In genomic region chr2:171196472-171196871, GRCm38 (mm10) we compare ENCODE assay signal across 18 mouse cellular contexts.
"Had no signal": no experiment of that assay in that cellular context is flagged by ENCODE, and none has a peak within 500 bp of the region (broad histone marks: within the 10 kb centered on the region; RNA-seq: fewer than 3 reads in every experiment).

No protein-coding gene starts in this region.

- H3K27me3 ChIP-seq: midbrain, embryonic 13.5 days; neural tube, embryonic 13.5 days; neural tube, embryonic 15.5 days had no signal

- H3K9ac ChIP-seq: lung, embryonic 14.5 days; midbrain, embryonic 13.5 days; neural tube, embryonic 13.5 days; neural tube, embryonic 15.5 days had no signal

- ATAC-seq: midbrain, embryonic 13.5 days; midbrain, embryonic 16.5 days had no signal

- H3K4me3 ChIP-seq: midbrain, embryonic 10.5 days; midbrain, embryonic 13.5 days; myocyte; neural tube, embryonic 13.5 days; neural tube, embryonic 15.5 days had no signal

- DNase-seq: lung, adult 18-20 months; lung, embryonic 14.5 days; lung, postnatal 10 days; lung, postnatal 4 days; retina, postnatal 1 day; right cerebral cortex, adult 18-20 months; right cerebral cortex, postnatal 25 days; right cerebral cortex, postnatal 4 days; spleen, adult 18-20 months; thymus, adult 2 months; thymus, postnatal 25 days; thymus, postnatal 4 days had no signal

- H3K9me3 ChIP-seq: midbrain, embryonic 13.5 days; neural tube, embryonic 13.5 days; neural tube, embryonic 15.5 days had no signal

- H3K4me1 ChIP-seq: midbrain, embryonic 10.5 days; neural tube, embryonic 13.5 days; neural tube, embryonic 15.5 days had no signal

- H3K27ac ChIP-seq: midbrain, embryonic 10.5 days; midbrain, embryonic 13.5 days; neural tube, embryonic 13.5 days; neural tube, embryonic 15.5 days had no signal

- H3K36me3 ChIP-seq: midbrain, embryonic 10.5 days; midbrain, embryonic 13.5 days; neural tube, embryonic 13.5 days; neural tube, embryonic 15.5 days had no signal

- H3K4me2 ChIP-seq: lung, embryonic 14.5 days; midbrain, embryonic 13.5 days; neural tube, embryonic 13.5 days; neural tube, embryonic 15.5 days had no signal
